Mouse (Mus musculus) mammary gland, adult 2 months (tissue): ENCODE results near the gene Aldh2. TPM values are rescaled to one million over a fixed set of nuclear protein-coding genes. Genes with fewer than 3 reads are reported as not detected.

Experiments used
- polyA plus RNA-seq: library from polyadenylated mRNA; depleted of rRNA; stranded (reverse); fragments of >200 nt; gene quantifications from 2 replicates; pipeline ENCODE4 v1.2.3, GENCODE M21; 2012; ENCODE audit warnings: low replicate concordance; rRNA removed

Gene Aldh2
- 766 and 1,278 TPM in 2 replicates for polyA plus RNA-seq

GRCm38 (mm10) chr5:121593451-121594401 is at the start of gene Aldh2:
Gene Aldh2, minus strand, starts transcription at chr5:121593824.

GRCm38 (mm10) chr5:121618592-121619513 is 25.2 kb upstream of the Aldh2 start, which contains the start of gene Acad12:
Gene Acad12, minus strand, starts transcription at chr5:121618938.

GRCm38 (mm10) chr5:121545793-121546529 is 47.7 kb downstream of the Aldh2 start, which contains the start of gene Mapkapk5:
Gene Mapkapk5, minus strand, starts transcription at chr5:121545905.

GRCm38 (mm10) chr5:121544910-121545792 is 48.5 kb downstream of the Aldh2 start, which contains the start of the genes Adam1a and Gm42878:
Gene Adam1a, minus strand, starts transcription at chr5:121545482.
Gene Gm42878, minus strand, starts transcription at chr5:121545482.

Other genes starting within 250 kb of the Aldh2 start
- 86.6 and 112 TPM in 2 replicates for gene Trafd1, start 208.2 kb downstream of the Aldh2 start, polyA plus RNA-seq
- gene Naa25, start 195.9 kb downstream of the Aldh2 start, polyA plus RNA-seq, result 8.0 and 14.5 TPM in 2 replicates
- 5.0 and 5.9 TPM in 2 replicates for gene Tmem116, start 141.9 kb downstream of the Aldh2 start, polyA plus RNA-seq
- gene Erp29, start 141.3 kb downstream of the Aldh2 start, polyA plus RNA-seq, result 33.2 and 36.1 TPM in 2 replicates
- gene Adam1b, start 90.4 kb downstream of the Aldh2 start, polyA plus RNA-seq, result not detected in 2 replicates
- 3.5 and 4.6 TPM in 2 replicates for gene Adam1a, start 48.3 kb downstream of the Aldh2 start, polyA plus RNA-seq
- gene Gm42878, start 48.3 kb downstream of the Aldh2 start, polyA plus RNA-seq, result 0.53 TPM in 1 of 2 replicates, not detected in the other
- 20.2 and 45.8 TPM in 2 replicates for gene Mapkapk5, start 47.9 kb downstream of the Aldh2 start, polyA plus RNA-seq
- 12.6 and 41.3 TPM in 2 replicates for gene Acad12, start 25.1 kb upstream of the Aldh2 start, polyA plus RNA-seq
- gene Acad10, start 66.7 kb upstream of the Aldh2 start, polyA plus RNA-seq, result 11.9 and 15.8 TPM in 2 replicates
- 21.4 and 27.2 TPM in 2 replicates for gene Brap, start 66.7 kb upstream of the Aldh2 start, polyA plus RNA-seq
- gene Atxn2, start 117.5 kb upstream of the Aldh2 start, polyA plus RNA-seq, result 113 and 128 TPM in 2 replicates
- 35.4 and 156 TPM in 2 replicates for gene Sh2b3, start 243.8 kb upstream of the Aldh2 start, polyA plus RNA-seq